Mouse (Mus musculus): Measurements from ENCODE around the gene Ifna15. TPM values are rescaled to one million over a fixed set of nuclear protein-coding genes. Genes with fewer than 3 reads are reported as not detected.

Ifna15 gene
- polyA plus RNA-seq (2021; fragmentation: Nextera tagmentation), result not detected in 2 replicates
- long read RNA-seq, experiment 1, result 0 reads
- long read RNA-seq, experiment 2, result 0 reads

DNA sequence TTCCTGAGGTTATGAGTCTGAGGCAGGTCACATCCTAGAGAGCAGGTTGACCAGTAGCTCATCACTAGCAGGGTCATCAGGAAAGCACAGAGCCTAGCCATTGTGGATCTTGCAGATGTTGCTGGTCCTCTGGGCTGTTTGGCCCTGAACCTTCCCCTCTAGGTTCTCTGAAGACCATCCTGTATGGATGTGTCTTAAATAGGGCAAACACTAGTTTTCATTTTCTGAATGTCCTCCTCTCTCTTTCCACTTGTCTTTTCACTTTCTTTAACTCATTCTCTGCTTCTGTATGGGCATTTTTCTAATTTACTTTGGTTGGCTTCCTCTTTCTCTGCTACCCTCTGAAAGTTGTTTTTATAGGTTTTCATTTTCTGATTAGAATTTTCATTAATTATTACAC lies at the start of gene Ifna15:
Ifna15 (minus strand) TSS at position 101 of the 400 bp plus-strand sequence.

GRCm38 (mm10) chr4:88603276-88603675 lies 45.2 kb upstream of the Ifna15 start, which contains the start of gene Ifna12:
Ifna12 (minus strand) TSS chr4:88603376.

GRCm38 (mm10) chr4:88592285-88592684 lies 34.2 kb upstream of the Ifna15 start, which contains the start of gene Ifna9:
Ifna9 (minus strand) TSS chr4:88592385.

GRCm38 (mm10) chr4:88571698-88572097 lies 13.7 kb upstream of the Ifna15 start, which contains the start of gene Ifna14:
Ifna14 (minus strand) TSS chr4:88571798.

GRCm38 (mm10) chr4:88522674-88523073 lies 35.4 kb downstream of the Ifna15 start, which contains the start of gene Ifnb1:
Ifnb1 (minus strand) TSS chr4:88522774.

Other genes starting within 250 kb of the Ifna15 start
- gene Hacd4, start 119.3 kb downstream of the Ifna15 start, polyA plus RNA-seq (2021; fragmentation: Nextera tagmentation), result 1.9 and 2.1 TPM in 2 replicates
- not detected in 2 replicates for gene Ifnb1, start 35.5 kb downstream of the Ifna15 start, polyA plus RNA-seq (2021; fragmentation: Nextera tagmentation)
- gene Ifna14, start 13.6 kb upstream of the Ifna15 start, polyA plus RNA-seq (2021; fragmentation: Nextera tagmentation), result not detected in 2 replicates
- not detected in 2 replicates for gene Ifna9, start 34.1 kb upstream of the Ifna15 start, polyA plus RNA-seq (2021; fragmentation: Nextera tagmentation)
- not detected in 2 replicates for gene Ifna12, start 45.1 kb upstream of the Ifna15 start, polyA plus RNA-seq (2021; fragmentation: Nextera tagmentation)
- not detected in 2 replicates for gene C87499, start 76.2 kb upstream of the Ifna15 start, polyA plus RNA-seq (2021; fragmentation: Nextera tagmentation)
- gene Ifna13, start 86.2 kb upstream of the Ifna15 start, polyA plus RNA-seq (2021; fragmentation: Nextera tagmentation), result not detected in 2 replicates
- gene Ifna16, start 118.7 kb upstream of the Ifna15 start, polyA plus RNA-seq (2021; fragmentation: Nextera tagmentation), result not detected in 2 replicates
- not detected in 2 replicates for gene Ifna2, start 125.7 kb upstream of the Ifna15 start, polyA plus RNA-seq (2021; fragmentation: Nextera tagmentation)
- not detected in 2 replicates for gene Ifnab, start 133.1 kb upstream of the Ifna15 start, polyA plus RNA-seq (2021; fragmentation: Nextera tagmentation)
- 1.8 and 2.6 TPM in 2 replicates for gene Gm26566, start 163.6 kb upstream of the Ifna15 start, polyA plus RNA-seq (2021; fragmentation: Nextera tagmentation)
- gene Klhl9, start 164.2 kb upstream of the Ifna15 start, polyA plus RNA-seq (2021; fragmentation: Nextera tagmentation), result 60.6 and 82.7 TPM in 2 replicates
- not detected in 2 replicates for gene Gm13271, start 196.6 kb upstream of the Ifna15 start, polyA plus RNA-seq (2021; fragmentation: Nextera tagmentation)
- not detected in 2 replicates for gene Gm13283, start 201.9 kb upstream of the Ifna15 start, polyA plus RNA-seq (2021; fragmentation: Nextera tagmentation)
- gene Gm13290, start 215.6 kb upstream of the Ifna15 start, polyA plus RNA-seq (2021; fragmentation: Nextera tagmentation), result not detected in 2 replicates
- not detected in 2 replicates for gene Gm13289, start 218.7 kb upstream of the Ifna15 start, polyA plus RNA-seq (2021; fragmentation: Nextera tagmentation)
- not detected in 2 replicates for gene Gm13272, start 221.6 kb upstream of the Ifna15 start, polyA plus RNA-seq (2021; fragmentation: Nextera tagmentation)
- not detected in 2 replicates for gene Ifnz, start 223.9 kb upstream of the Ifna15 start, polyA plus RNA-seq (2021; fragmentation: Nextera tagmentation)
- gene Gm13276, start 227.5 kb upstream of the Ifna15 start, polyA plus RNA-seq (2021; fragmentation: Nextera tagmentation), result not detected in 2 replicates
- not detected in 2 replicates for gene Gm13277, start 230.4 kb upstream of the Ifna15 start, polyA plus RNA-seq (2021; fragmentation: Nextera tagmentation)
- gene Gm13278, start 233.3 kb upstream of the Ifna15 start, polyA plus RNA-seq (2021; fragmentation: Nextera tagmentation), result not detected in 2 replicates
- not detected in 2 replicates for gene Gm13275, start 236.2 kb upstream of the Ifna15 start, polyA plus RNA-seq (2021; fragmentation: Nextera tagmentation)
- gene Gm13279, start 239.2 kb upstream of the Ifna15 start, polyA plus RNA-seq (2021; fragmentation: Nextera tagmentation), result not detected in 2 replicates
- not detected in 2 replicates for gene Gm13285, start 241.4 kb upstream of the Ifna15 start, polyA plus RNA-seq (2021; fragmentation: Nextera tagmentation)
- gene Gm13287, start 245.0 kb upstream of the Ifna15 start, polyA plus RNA-seq (2021; fragmentation: Nextera tagmentation), result not detected in 2 replicates
- gene Gm13288, start 247.3 kb upstream of the Ifna15 start, polyA plus RNA-seq (2021; fragmentation: Nextera tagmentation), result not detected in 2 replicates